Mouse (Mus musculus): ENCODE results near the gene Zdhhc18. TPM values are rescaled to one million over a fixed set of nuclear protein-coding genes. Genes with fewer than 3 reads are reported as not detected.

Zdhhc18 gene
- polyA plus RNA-seq, 1 experiment from 2014 or later: 7.1 TPM

DNA sequence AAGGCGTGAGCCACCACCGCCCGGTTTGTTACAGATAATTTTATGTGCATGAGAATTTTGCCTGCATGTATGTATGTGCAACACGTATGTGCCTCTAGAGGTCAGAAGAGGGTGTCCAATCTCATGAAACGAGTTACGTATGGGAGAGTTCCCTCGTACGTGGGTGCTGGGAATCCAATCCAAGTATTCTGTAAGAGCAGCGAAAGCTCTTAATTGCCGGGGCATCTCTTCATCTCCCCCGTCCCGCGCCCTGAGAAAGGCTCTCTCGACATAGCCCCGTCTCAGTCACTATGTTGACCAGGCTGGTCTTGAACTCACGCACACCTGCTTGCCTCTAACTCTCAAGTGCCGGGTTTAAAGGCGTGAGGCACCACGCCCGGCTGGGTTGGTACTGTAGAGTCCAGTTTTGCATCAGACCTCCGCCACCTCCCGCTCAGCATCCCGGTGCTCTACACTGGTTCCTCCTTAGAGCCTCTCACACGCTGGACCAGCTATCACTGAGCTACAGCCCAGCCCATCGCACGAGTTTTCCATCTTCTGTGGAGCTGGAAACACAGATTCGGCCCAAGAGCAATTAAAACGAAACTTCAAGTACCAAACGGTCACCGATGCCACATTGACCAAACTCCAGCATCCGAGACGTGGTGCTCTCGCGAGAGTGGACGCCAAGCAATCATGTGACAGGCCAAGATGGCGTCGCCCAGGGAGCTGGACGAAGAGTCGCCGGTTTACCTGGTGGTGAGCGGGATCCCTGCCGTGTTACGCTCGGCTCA, 75.7 kb downstream of the Zdhhc18 start, which contains the start of gene Gpatch3:
Gene Gpatch3 (plus strand): TSS at position 676 of the 773 bp plus-strand sequence.
- peak within 1 kb of the TSS; percentile 90 for H3K9ac ChIP-seq (replicated peaks)
- ATAC-seq (ENCODE audit: insufficient number of reproducible peaks, insufficient read depth, low FRiP score, low TSS enrichment, low read depth): peak; percentile 83
- H3K27me3 ChIP-seq: no peaks in the 10 kb centered on the region
- peaks cover 16% of the 10 kb centered on the region for H3K36me3 ChIP-seq
- H3K4me1 ChIP-seq (replicated peaks): peaks cover 10% of the 10 kb centered on the region; the same call in 1 of the 2 replicates
- peak within 1 kb of the TSS; percentile 100 for H3K4me3 ChIP-seq (replicated peaks)
- H3K9me3 ChIP-seq: no peaks in the 10 kb centered on the region
- 8% methylated on average over 44 of the region's 44 CpGs for WGBS
- peak within 1 kb of the TSS; percentile 90 for H3K27ac ChIP-seq
- peak within 1 kb of the TSS; percentile 86 for H3K4me2 ChIP-seq

DNA sequence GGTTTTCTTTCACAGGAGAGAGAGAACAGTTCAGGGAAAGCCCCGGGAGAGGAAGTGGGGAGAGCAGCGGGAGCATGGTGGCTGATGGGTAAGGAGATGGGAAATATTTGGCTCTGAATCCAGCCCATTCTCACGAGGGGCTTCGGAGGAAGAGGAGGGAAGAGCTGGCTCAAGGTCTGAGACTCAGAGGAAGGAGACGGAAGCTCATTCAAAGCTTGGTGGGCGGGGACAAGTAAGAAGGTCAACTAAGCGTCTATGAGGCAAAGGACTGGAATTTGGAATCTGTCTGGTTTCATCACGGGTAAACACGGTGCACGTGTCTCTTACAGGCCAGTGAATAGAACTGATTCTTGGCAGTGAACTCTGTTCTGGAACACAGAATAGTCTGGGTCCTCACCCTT, 79.9 kb downstream of the Zdhhc18 start:
- Histone ChIP-seq H3K4me2 (no peak overlapping the region), H3K9ac (replicated peaks) (no peak overlapping the region), H3K4me1 (replicated peaks) (peaks cover under 1% of the 10 kb centered on the region; the same call in 1 of the 2 replicates), H3K36me3 (no peaks in the 10 kb centered on the region), H3K27ac (no peak overlapping the region), H3K27me3 (no peaks in the 10 kb centered on the region), H3K9me3 (no peaks in the 10 kb centered on the region), H3K4me3 (replicated peaks) (no peak overlapping the region)
- 61% methylated on average over 10 of the region's 10 CpGs for WGBS
- no peak for ATAC-seq (ENCODE audit: insufficient number of reproducible peaks, insufficient read depth, low FRiP score, low TSS enrichment, low read depth)

DNA sequence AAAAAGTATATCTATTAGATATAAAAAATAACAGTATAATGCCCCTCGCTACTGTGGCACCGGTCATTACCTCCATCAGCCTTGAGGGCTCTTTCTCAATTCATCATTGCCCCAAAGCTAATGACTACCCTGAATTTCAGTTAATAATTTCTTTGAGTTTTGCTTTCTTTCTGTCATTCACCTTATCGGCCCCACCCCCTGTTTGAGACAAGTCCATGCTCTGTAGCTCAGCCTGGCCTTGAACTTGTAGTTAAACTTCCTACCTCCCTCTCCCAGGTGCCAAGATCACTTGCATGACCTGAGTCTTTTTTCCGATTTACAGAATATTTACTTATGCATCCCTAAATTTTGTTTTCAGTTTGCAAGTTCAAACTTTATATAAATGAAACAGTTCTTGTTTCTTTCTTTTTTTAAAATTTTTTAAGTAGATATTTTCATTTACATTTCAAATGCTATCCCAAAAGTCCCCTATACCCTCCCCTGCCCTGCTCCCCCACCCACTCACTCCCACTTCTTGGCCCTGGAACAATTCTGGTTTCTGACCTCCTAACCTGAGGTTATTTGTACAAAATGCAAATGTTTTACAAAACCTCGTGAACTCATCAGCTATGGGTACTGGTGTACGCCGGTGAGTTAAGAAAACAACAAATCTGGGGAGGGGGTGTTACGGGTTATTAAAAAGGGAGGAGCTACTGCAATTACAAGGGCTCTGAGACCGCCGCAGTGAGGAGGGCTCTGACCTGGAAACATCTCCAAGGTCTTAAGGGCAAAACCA, 80.5 kb downstream of the Zdhhc18 start:
- WGBS: 80% methylated on average over 10 of the region's 10 CpGs
- no peak for ATAC-seq (ENCODE audit: insufficient number of reproducible peaks, insufficient read depth, low FRiP score, low TSS enrichment, low read depth)

GRCm38 (mm10) chr4:133567251-133567650, 82.7 kb downstream of the Zdhhc18 start:
- WGBS: 29% methylated on average over 8 of the region's 8 CpGs
- no peaks in the 10 kb centered on the region for H3K36me3 ChIP-seq
- H3K9me3 ChIP-seq: peaks cover 8% of the 10 kb centered on the region; the same call in 1 of the 2 replicates
- no peak overlapping the region for H3K4me3 ChIP-seq (replicated peaks)
- no peak overlapping the region for H3K9ac ChIP-seq (replicated peaks)
- no peak for ATAC-seq (ENCODE audit: insufficient number of reproducible peaks, insufficient read depth, low FRiP score, low TSS enrichment, low read depth)
- no peak overlapping the region for H3K4me2 ChIP-seq
- H3K27ac ChIP-seq: no peak overlapping the region
- no peaks in the 10 kb centered on the region for H3K27me3 ChIP-seq
- no peaks in the 10 kb centered on the region for H3K4me1 ChIP-seq (replicated peaks)

More for the DNA sequence above, 80.5 kb downstream of the Zdhhc18 start:
- Histone ChIP-seq H3K9me3 (peaks cover 2% of the 10 kb centered on the region; the same call in 1 of the 2 replicates), H3K27ac (no peak overlapping the region), H3K36me3 (no peaks in the 10 kb centered on the region), H3K9ac (replicated peaks) (no peak overlapping the region), H3K4me3 (replicated peaks) (no peak overlapping the region), H3K27me3 (no peaks in the 10 kb centered on the region), H3K4me2 (no peak overlapping the region), H3K4me1 (replicated peaks) (no peaks in the 10 kb centered on the region; the same call in 1 of the 2 replicates)

- no peak for ATAC-seq (ENCODE audit: insufficient number of reproducible peaks, insufficient read depth, low FRiP score, low TSS enrichment, low read depth)
- no peak overlapping the region for H3K4me2 ChIP-seq
- H3K27ac ChIP-seq: no peak overlapping the region
- no peaks in the 10 kb centered on the region for H3K4me1 ChIP-seq (replicated peaks)
- no peaks in the 10 kb centered on the region for H3K27me3 ChIP-seq
- WGBS: 80% methylated on average over 11 of the region's 11 CpGs
- no peak overlapping the region for H3K4me3 ChIP-seq (replicated peaks)
- peaks cover 8% of the 10 kb centered on the region; the same call in 1 of the 2 replicates for H3K9me3 ChIP-seq
- no peak overlapping the region for H3K9ac ChIP-seq (replicated peaks)
- no peaks in the 10 kb centered on the region for H3K36me3 ChIP-seq
These were observed 86.8 kb downstream of the Zdhhc18 start for GRCm38 (mm10) chr4:133563123-133563571.

DNA sequence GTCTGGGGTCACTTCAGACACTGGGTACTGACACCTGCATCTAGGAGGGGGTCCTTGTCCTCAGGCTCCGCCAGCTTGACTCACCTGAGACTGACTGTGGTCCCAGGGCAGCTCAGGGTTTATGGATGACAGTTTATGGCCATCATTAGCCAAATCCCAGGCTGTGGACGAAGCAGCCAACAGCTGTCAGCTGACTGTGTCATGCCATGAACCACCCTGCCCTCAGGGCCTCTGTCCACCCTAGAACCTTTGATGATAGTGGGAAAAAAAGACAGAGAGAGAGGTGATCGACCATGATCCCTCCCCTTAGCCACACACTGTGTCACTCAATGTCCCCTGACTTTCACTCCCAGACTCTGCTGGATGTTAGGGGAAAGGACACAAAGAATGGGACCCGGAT, 88.3 kb downstream of the Zdhhc18 start:
- 51% methylated on average over 4 of the region's 4 CpGs for WGBS
- Histone ChIP-seq H3K36me3 (no peaks in the 10 kb centered on the region), H3K9me3 (peaks cover 8% of the 10 kb centered on the region; the same call in 1 of the 2 replicates), H3K4me1 (replicated peaks) (no peaks in the 10 kb centered on the region), H3K27ac (no peak overlapping the region), H3K9ac (replicated peaks) (no peak overlapping the region), H3K27me3 (peaks cover 5% of the 10 kb centered on the region; the same call in 1 of the 2 replicates), H3K4me2 (no peak overlapping the region), H3K4me3 (replicated peaks) (no peak overlapping the region)
- ATAC-seq (ENCODE audit: insufficient number of reproducible peaks, insufficient read depth, low FRiP score, low TSS enrichment, low read depth): no peak

- Histone ChIP-seq H3K4me2 (no peak overlapping the region), H3K4me3 (replicated peaks) (no peak overlapping the region), H3K36me3 (no peaks in the 10 kb centered on the region), H3K27me3 (peaks cover 13% of the 10 kb centered on the region; the same call in 1 of the 2 replicates), H3K4me1 (replicated peaks) (no peaks in the 10 kb centered on the region), H3K9ac (replicated peaks) (no peak overlapping the region), H3K27ac (no peak overlapping the region), H3K9me3 (peaks cover 8% of the 10 kb centered on the region; the same call in 1 of the 2 replicates)
- WGBS: 72% methylated on average over 4 of the region's 4 CpGs
- ATAC-seq (ENCODE audit: insufficient number of reproducible peaks, insufficient read depth, low FRiP score, low TSS enrichment, low read depth): no peak
These were observed 90.1 kb downstream of the Zdhhc18 start for GRCm38 (mm10) chr4:133559846-133560245.

DNA sequence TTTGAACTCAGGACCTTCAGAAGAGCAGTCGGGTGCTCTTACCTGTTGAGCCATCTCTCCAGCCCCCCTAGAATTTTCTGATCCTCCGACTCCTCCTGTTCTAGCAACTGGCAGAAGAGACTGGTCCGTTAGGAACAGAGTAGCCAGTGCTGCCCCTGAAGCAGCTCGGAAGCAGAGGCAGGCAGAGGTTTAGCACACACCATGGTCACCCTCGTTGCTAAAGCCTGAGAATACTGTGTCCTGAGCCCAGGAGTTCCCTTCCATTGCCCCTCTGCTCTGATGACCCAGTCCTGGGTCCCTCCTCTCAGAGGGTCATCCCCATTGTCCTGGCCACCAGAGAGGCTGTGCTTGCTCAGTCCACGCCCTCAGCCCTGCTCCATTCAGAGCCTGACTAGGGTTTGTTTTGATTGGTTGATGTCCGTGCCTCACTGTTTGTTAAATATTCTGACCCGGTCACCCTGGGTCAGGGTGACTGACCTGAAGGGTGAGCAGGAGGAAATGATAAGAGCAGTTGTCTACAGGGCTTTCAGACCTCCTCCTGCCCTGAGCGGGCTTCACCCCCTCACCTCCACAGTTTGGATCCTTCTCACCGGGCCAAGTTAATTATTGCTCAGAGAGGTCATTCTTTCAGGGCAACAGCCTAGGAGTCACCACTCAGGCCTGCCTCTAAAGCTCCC, 92.8 kb downstream of the Zdhhc18 start:
- Histone ChIP-seq H3K4me1 (replicated peaks) (no peaks in the 10 kb centered on the region), H3K4me3 (replicated peaks) (no peak overlapping the region), H3K27me3 (peaks cover 22% of the 10 kb centered on the region), H3K4me2 (no peak overlapping the region), H3K9me3 (no peaks in the 10 kb centered on the region), H3K9ac (replicated peaks) (no peak overlapping the region), H3K27ac (no peak overlapping the region), H3K36me3 (no peaks in the 10 kb centered on the region)
- 43% methylated on average over 10 of the region's 10 CpGs for WGBS
- no peak for ATAC-seq (ENCODE audit: insufficient number of reproducible peaks, insufficient read depth, low FRiP score, low TSS enrichment, low read depth)

Small RNAs within 50 kb of the gene (microRNA-seq; reads per million reads assigned to microRNA genes)
- not detected for gene Gm23158

Other genes starting within 250 kb of the Zdhhc18 start
- 1.2 TPM in 2 replicates for gene Tent5b, start 170.0 kb downstream of the Zdhhc18 start, polyA plus RNA-seq (2016; fragmentation: Nextera tagmentation; extraction: Ambion mirVana)
- gene Trnp1, start 151.6 kb downstream of the Zdhhc18 start, polyA plus RNA-seq (2016; fragmentation: Nextera tagmentation; extraction: Ambion mirVana): 2.0 and 3.7 TPM in 2 replicates
- gene Kdf1, start 131.2 kb downstream of the Zdhhc18 start, polyA plus RNA-seq (2016; fragmentation: Nextera tagmentation; extraction: Ambion mirVana): 6.5 and 7.4 TPM in 2 replicates
- gene Nudc, start 104.2 kb downstream of the Zdhhc18 start, polyA plus RNA-seq (2016; fragmentation: Nextera tagmentation; extraction: Ambion mirVana): 376 and 390 TPM in 2 replicates
- not detected in 2 replicates for gene Nr0b2, start 96.8 kb downstream of the Zdhhc18 start, polyA plus RNA-seq (2016; fragmentation: Nextera tagmentation; extraction: Ambion mirVana)
- 11.7 and 12.0 TPM in 2 replicates for gene Gpatch3, start 75.4 kb downstream of the Zdhhc18 start, polyA plus RNA-seq (2016; fragmentation: Nextera tagmentation; extraction: Ambion mirVana)
- 21.3 and 23.2 TPM in 2 replicates for gene Gpn2, start 65.8 kb downstream of the Zdhhc18 start, polyA plus RNA-seq (2016; fragmentation: Nextera tagmentation; extraction: Ambion mirVana)
- 37.2 and 43.3 TPM in 2 replicates for gene Sfn, start 48.0 kb downstream of the Zdhhc18 start, polyA plus RNA-seq (2016; fragmentation: Nextera tagmentation; extraction: Ambion mirVana)
- 16.3 and 21.6 TPM in 2 replicates for gene Pigv, start 22.5 kb upstream of the Zdhhc18 start, polyA plus RNA-seq (2016; fragmentation: Nextera tagmentation; extraction: Ambion mirVana)
- 39.6 and 41.6 TPM in 2 replicates for gene Arid1a, start 106.6 kb upstream of the Zdhhc18 start, polyA plus RNA-seq (2016; fragmentation: Nextera tagmentation; extraction: Ambion mirVana)
- 47.9 and 50.0 TPM in 2 replicates for gene Rps6ka1, start 237.6 kb upstream of the Zdhhc18 start, polyA plus RNA-seq (2016; fragmentation: Nextera tagmentation; extraction: Ambion mirVana)

All from limb, embryonic 12.5 days (tissue).